Mouse (Mus musculus) hindbrain, embryonic 14.5 days (tissue): ENCODE data around the gene Apoa5. TPM values are rescaled to one million over a fixed set of nuclear protein-coding genes. Genes with fewer than 3 reads are reported as not detected.
"Not testable (repeated sequence)": the region's sequence is repeated elsewhere in the genome, so short reads cannot be mapped to it uniquely, and the experiment has no call there.

ENCODE experiments used
- ATAC-seq: fragments of 200-750 bp; cut with Nextera tagmentation; 2 replicates; pipeline ENCODE4 v1.8.0; 2017; ENCODE audit warnings: moderate number of reproducible peaks, mild to moderate bottlenecking, moderate TSS enrichment, moderate library complexity; ENCODE audit not compliant: low FRiP score
- DNase-seq: peaks from one replicate; pipeline ENCODE4 v3.0.0-alpha.2; 2015; ENCODE audit warnings: low spot score
- H3K27ac ChIP-seq: fragments of 300-500 bp; sonication (generic); 2 replicates; pipeline ENCODE4 v1.5.1; 2014; ENCODE audit warnings: mild to moderate bottlenecking, moderate library complexity
- H3K27me3 ChIP-seq: fragments of 300-500 bp; sonication (generic); 2 replicates; pipeline ENCODE4 v1.6.1; 2014; ENCODE audit warnings: mild to moderate bottlenecking, low read length, mixed read lengths; ENCODE audit not compliant: control insufficient read depth, insufficient read depth
- H3K36me3 ChIP-seq: fragments of 300-500 bp; sonication (generic); replicated peaks from 2 replicates; pipeline ENCODE4 v1.6.1; 2014; ENCODE audit not compliant: control insufficient read depth, insufficient read depth
- H3K4me1 ChIP-seq: fragments of 300-500 bp; sonication (generic); replicated peaks from 2 replicates; pipeline ENCODE4 v1.6.1; 2014; ENCODE audit warnings: antibody characterized with exemption, low read length, mixed read lengths; ENCODE audit not compliant: control insufficient read depth, insufficient read depth
- H3K4me2 ChIP-seq: fragments of 300-500 bp; sonication (generic); replicated peaks from 2 replicates; pipeline ENCODE4 v1.6.1; 2014; ENCODE audit warnings: mild to moderate bottlenecking, moderate library complexity
- H3K4me3 ChIP-seq: fragments of 300-500 bp; sonication (generic); replicated peaks from 2 replicates; pipeline ENCODE4 v1.5.1; 2014; ENCODE audit warnings: mild to moderate bottlenecking, low read length
- H3K9ac ChIP-seq: fragments of 300-500 bp; sonication (generic); 2 replicates; pipeline ENCODE4 v1.6.1; 2014
- H3K9me3 ChIP-seq: fragments of 300-500 bp; sonication (generic); 2 replicates; pipeline ENCODE4 v1.6.1; 2016; ENCODE audit warnings: low read length; ENCODE audit not compliant: control insufficient read depth
- WGBS: fragments of 180-500 bp; shearing (Covaris S2); extraction: QIAGEN DNeasy Blood & Tissue Kit; methylation state at CpG from one replicate; pipeline ENCODE4 v1.1.7; 2014; 5-methylcytosine and 5-hydroxymethylcytosine counted together
- polyA plus RNA-seq: library from polyadenylated mRNA; unstranded; fragments of >200 nt; fragmentation: Nextera tagmentation; extraction: Ambion mirVana; gene quantifications from 2 replicates; pipeline ENCODE4 v1.2.1, GENCODE M21; 2014

The Apoa5 gene
- polyA plus RNA-seq, 1 experiment from 2014 or later, result not detected

DNA sequence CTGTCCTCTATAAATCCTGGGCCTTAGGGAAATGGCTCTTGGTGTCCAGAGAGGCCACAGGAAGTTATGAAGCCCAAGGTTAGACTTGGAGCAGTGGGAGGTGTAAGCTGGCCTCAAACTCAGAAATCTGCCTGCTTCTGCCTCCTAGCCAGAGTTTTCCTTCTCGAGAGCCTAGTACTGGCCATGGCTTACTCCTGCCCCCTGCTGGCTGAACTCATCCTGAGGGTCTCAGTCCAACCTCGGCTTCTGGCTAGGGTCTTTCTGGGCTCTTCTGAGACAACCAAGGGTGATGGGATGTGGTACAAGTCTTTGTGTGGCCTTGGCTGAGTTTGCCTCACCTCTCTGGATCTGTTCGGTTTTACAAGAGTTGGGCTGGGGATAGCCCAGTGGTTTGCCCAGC is 49.5 kb downstream of the Apoa5 start:
- WGBS, result 96% methylated on average over 3 of the region's 3 CpGs
- Histone ChIP-seq H3K27me3 (no peaks in the 10 kb centered on the region), H3K4me2 (no peak overlapping the region), H3K36me3 (no peaks in the 10 kb centered on the region), H3K4me3 (no peak overlapping the region), H3K4me1 (peaks cover 28% of the 10 kb centered on the region), H3K9me3 (no peaks in the 10 kb centered on the region), H3K27ac (no peak overlapping the region), H3K9ac (no peak overlapping the region)
- DNase-seq, result no peak
- no peak for ATAC-seq

DNA sequence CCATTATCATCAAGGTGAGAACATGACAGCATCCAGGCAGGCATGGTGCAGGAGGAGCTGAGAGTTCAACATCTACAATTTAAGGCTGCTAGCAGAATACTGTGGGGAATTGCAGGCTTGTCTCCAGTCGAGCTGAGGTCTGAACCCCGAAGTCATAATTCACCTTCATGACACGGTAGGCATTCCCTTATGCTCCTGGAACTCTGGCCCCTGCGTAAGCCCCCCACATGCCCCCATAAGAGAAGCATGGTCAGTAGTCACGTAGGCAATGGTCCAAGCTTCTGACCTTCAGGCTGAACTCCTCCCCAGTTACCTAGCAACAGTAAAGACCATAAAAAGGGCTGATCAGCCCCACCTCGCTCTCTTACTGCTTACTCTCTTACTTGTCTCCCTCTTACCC is 51.5 kb downstream of the Apoa5 start, which contains the start of gene 4931429L15Rik:
Gene 4931429L15Rik (minus strand): TSS at position 101 of the 400 bp plus-strand sequence.
- WGBS, result 87% methylated on average over 6 of the region's 6 CpGs
- not testable (repeated sequence) for ATAC-seq, H3K4me2 ChIP-seq, DNase-seq, H3K27me3 ChIP-seq, H3K27ac ChIP-seq, H3K36me3 ChIP-seq, H3K9ac ChIP-seq, H3K4me3 ChIP-seq, H3K9me3 ChIP-seq
- H3K4me1 ChIP-seq, result peaks cover 26% of the 10 kb centered on the region

- Histone ChIP-seq H3K27me3 (no peaks in the 10 kb centered on the region), H3K4me3 (no peak overlapping the region), H3K9me3 (no peaks in the 10 kb centered on the region), H3K36me3 (no peaks in the 10 kb centered on the region), H3K27ac (no peak overlapping the region), H3K9ac (no peak overlapping the region), H3K4me1 (peaks cover 25% of the 10 kb centered on the region), H3K4me2 (no peak overlapping the region)
- WGBS, result 94% methylated on average over 2 of the region's 2 CpGs
- DNase-seq (no peak), ATAC-seq (no peak)
Measured at GRCm38 (mm10) chr9:46320461-46320860, 52.0 kb downstream of the Apoa5 start.

Other genes with a start within 250 kb of the Apoa5 start
- 3.9 and 4.6 TPM in 2 replicates for gene Apoa1, start 40.1 kb upstream of the Apoa5 start, polyA plus RNA-seq
- not detected in 2 replicates for gene Apoc3, start 33.0 kb upstream of the Apoa5 start, polyA plus RNA-seq
- gene Apoa4, start 27.9 kb upstream of the Apoa5 start, polyA plus RNA-seq, result not detected in 2 replicates
- 54.3 and 55.3 TPM in 2 replicates for gene Zpr1, start 4.4 kb downstream of the Apoa5 start, polyA plus RNA-seq
- 15.1 and 16.0 TPM in 2 replicates for gene Bud13, start 14.4 kb downstream of the Apoa5 start, polyA plus RNA-seq
- gene 4931429L15Rik, start 51.4 kb downstream of the Apoa5 start, polyA plus RNA-seq, result not detected in 2 replicates